Mouse (Mus musculus): Measurements from ENCODE around the gene Kcnh1. TPM values are rescaled to one million over a fixed set of nuclear protein-coding genes. Genes with fewer than 3 reads are reported as not detected.

Gene Kcnh1
- polyA plus RNA-seq, 3 experiments from 2014 or later, result not detected

DNA sequence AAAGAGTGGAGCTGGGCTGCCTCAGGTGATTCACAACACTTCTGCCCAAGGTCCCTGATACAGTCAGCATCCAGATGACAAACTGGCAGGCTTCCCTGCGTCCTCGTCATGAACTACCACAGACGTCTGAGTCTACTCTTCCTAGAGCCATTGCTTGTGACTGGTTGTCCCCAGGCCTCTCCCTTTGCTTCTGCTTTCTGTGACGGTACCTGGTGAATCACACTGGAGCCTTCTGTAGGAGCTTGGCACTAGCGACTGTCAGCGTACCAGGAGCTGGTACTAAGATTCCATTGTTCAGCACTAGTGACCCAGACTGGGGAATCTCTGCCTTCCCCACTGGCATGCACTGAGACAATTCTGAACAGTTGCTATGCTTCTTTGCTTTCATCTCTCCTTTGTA, 282.6 kb downstream of the Kcnh1 start:
- no peak for ATAC-seq

GRCm38 (mm10) chr1:192476704-192477103, 286.1 kb downstream of the Kcnh1 start:
- ATAC-seq, result peak; percentile 48

GRCm38 (mm10) chr1:192477556-192477955, 287.0 kb downstream of the Kcnh1 start:
- ATAC-seq, result no peak

DNA sequence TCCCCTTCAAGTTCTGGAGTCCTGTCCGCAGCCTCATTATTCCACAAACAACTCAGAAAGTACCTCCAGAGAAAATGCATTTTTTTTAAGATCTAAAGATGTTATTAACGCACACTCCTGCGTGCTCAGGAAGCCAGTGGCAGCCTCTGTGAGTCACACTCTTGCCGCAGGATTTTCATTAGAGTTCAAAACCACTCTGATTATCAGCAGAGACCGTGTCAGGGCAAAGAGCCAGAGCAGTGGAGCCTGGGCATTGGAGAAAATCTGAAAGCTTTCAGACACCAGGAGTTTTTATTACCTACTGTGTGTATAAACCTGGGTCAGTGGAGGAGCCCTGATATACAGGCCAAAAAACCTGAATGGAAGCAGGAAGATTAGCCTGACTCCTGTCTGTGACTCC, 287.6 kb downstream of the Kcnh1 start:
- no peak for ATAC-seq

DNA sequence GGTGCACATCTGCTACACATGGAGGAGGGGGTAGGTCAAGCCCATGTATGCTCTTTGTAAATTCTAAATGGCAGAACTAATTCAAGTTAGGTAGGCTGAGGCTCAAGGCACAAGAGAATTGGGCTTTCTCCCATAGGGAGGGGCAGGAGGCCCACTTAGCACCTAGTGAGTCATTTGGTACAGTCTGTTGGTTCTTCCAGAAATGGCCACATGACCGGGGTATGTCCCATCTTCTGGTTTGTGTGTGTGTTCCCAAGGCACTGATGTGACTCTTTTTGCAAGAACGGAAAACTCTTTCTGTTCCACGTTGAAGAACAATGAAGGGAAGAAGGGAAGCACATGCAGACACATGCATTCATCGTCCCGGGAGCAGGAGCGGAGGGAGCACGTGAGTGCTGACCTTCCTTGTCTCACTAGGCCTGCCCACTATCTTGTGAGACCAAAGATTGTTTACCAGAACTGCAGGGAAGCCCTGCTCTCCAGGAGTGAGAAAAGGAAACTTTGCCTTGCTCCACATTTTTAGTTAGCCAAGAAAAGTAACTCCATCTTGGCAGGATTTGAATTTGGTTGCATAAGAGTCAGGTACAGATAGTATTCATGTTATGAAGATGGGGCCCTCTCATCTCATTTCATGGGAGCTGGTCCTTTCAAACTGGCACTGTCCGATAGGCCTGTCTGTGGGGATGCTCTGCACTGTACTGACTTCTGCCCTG, 289.7 kb downstream of the Kcnh1 start:
- ATAC-seq, result no peak

DNA sequence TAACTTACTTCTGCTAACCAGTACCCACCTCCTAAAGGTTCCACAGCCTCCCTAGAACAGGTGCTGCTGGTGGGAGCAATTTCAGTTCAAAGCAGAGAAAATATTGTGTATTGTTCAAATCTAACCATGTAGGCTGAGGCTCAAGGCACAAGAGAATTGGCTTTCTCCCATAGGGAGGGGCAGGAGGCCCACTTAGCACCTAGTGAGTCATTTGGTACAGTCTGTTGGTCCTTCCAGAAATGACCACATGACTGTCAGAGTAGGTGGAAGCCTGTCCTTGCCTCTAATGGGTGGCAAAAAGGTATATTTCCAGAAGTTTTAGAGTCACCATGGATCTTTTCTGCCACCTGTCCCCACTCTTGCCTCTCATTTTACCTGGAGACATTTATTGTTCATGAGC, 290.9 kb downstream of the Kcnh1 start:
- ATAC-seq, result no peak

GRCm38 (mm10) chr1:192485030-192485429, 294.5 kb downstream of the Kcnh1 start:
- no peak for ATAC-seq

GRCm38 (mm10) chr1:192487571-192487970, 297.0 kb downstream of the Kcnh1 start:
- no peak for ATAC-seq

GRCm38 (mm10) chr1:192489908-192490825, 299.6 kb downstream of the Kcnh1 start:
- no peak for ATAC-seq

GRCm38 (mm10) chr1:192497505-192497904, 306.9 kb downstream of the Kcnh1 start:
- no peak for ATAC-seq

GRCm38 (mm10) chr1:192502016-192502415, 311.4 kb downstream of the Kcnh1 start:
- no peak for ATAC-seq

GRCm38 (mm10) chr1:192502835-192503234, 312.3 kb downstream of the Kcnh1 start:
- no peak for ATAC-seq

GRCm38 (mm10) chr1:192503651-192504050, 313.1 kb downstream of the Kcnh1 start:
- no peak for ATAC-seq

DNA sequence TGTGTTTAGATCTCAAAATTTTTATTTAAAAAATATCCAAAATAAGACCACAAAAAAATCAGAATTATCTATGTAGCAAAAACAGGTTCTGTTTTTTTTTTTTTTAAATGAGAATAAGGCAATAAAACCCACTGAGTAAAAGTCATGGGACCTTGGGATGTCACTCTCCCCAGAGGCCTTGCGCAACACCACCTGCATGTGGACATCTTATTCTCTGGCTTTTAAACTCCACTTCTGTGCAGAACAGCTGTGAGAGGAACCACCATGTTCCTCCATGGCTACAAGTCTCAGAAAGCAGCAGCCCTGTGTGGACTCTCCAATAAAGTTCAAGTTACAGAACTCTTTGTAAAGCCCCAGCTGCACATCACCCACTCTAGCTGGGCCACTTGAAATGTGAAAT, 322.2 kb downstream of the Kcnh1 start:
- no peak for ATAC-seq

GRCm38 (mm10) chr1:192515373-192515772, 324.8 kb downstream of the Kcnh1 start:
- no peak for ATAC-seq

GRCm38 (mm10) chr1:192519713-192520112, 329.1 kb downstream of the Kcnh1 start:
- no peak for ATAC-seq

GRCm38 (mm10) chr1:192520836-192521435, 330.4 kb downstream of the Kcnh1 start:
- no peak for ATAC-seq

GRCm38 (mm10) chr1:192522376-192523178, 332.0 kb downstream of the Kcnh1 start:
- ATAC-seq, result no peak

GRCm38 (mm10) chr1:192525711-192526350, 335.3 kb downstream of the Kcnh1 start:
- ATAC-seq, result no peak

DNA sequence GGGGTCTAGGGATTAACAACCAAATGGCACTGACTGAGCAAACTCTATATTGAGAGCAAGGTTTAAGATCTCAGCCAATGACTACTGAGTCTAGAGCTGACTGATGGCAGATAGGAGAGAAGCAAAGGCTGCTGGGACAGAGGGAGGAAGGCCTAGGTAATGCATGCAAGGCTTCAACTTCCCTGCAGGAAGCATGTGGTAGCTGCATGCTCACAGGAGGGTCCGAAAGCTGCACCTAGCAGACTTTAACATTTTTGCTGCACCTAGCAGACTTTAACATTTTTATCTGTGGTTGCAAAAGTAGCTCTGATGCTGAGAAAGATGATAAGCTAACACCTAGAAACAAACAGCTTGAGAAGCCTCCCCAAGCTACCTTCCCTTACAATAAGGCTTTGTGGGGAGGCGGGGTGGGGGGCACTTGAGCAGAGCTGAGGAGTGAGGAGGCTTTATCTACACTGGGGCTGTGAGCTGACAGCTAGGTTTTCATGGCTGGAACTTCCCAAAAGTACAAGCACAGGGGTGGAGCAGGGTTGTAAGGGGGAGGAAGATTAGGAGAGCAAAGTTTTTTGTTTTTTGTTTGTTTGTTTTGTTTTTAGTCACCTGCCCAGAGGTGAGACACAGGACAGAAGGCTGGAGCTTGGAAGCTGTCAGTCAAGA, 341.0 kb downstream of the Kcnh1 start:
- no peak for ATAC-seq

GRCm38 (mm10) chr1:192532212-192532611, 341.6 kb downstream of the Kcnh1 start:
- ATAC-seq, result peak; percentile 22

Measured in inflammation-experienced regulatory T-cells, adult 6 months (primary cell).